Mouse (Mus musculus) testis, postnatal 10 days (tissue): ENCODE results near the gene Neb.
A peak's percentile ranks its signal among the peaks of the same experiment; 100 is the strongest.

Experiments used
- DNase-seq: peaks from one replicate; pipeline ENCODE4 v3.0.0; 2021; ENCODE audit warnings: low spot score

The Neb gene

GRCm38 (mm10) chr2:52310757-52311156 is 67.5 kb downstream of the Neb start:
- no peak for DNase-seq

- no peak for DNase-seq
These were observed 71.6 kb downstream of the Neb start for GRCm38 (mm10) chr2:52306635-52307034.

GRCm38 (mm10) chr2:52304554-52304953 is 73.7 kb downstream of the Neb start:
- DNase-seq: no peak

GRCm38 (mm10) chr2:52303405-52303804 is 74.9 kb downstream of the Neb start:
- no peak for DNase-seq

GRCm38 (mm10) chr2:52297969-52298368 is 80.3 kb downstream of the Neb start:
- no peak for DNase-seq

- DNase-seq: no peak
These were observed 81.5 kb downstream of the Neb start for GRCm38 (mm10) chr2:52296779-52297178.

- DNase-seq: no peak
These were observed 90.8 kb downstream of the Neb start for GRCm38 (mm10) chr2:52287436-52287835.

GRCm38 (mm10) chr2:52286421-52286820 is 91.9 kb downstream of the Neb start:
- no peak for DNase-seq

- no peak for DNase-seq
These were observed 106.1 kb downstream of the Neb start for GRCm38 (mm10) chr2:52272146-52272545.

GRCm38 (mm10) chr2:52270911-52271310 is 107.4 kb downstream of the Neb start:
- DNase-seq: no peak

- peak; percentile 46 for DNase-seq
These were observed 116.1 kb downstream of the Neb start for GRCm38 (mm10) chr2:52262149-52262548.

GRCm38 (mm10) chr2:52252037-52252436 is 126.2 kb downstream of the Neb start:
- no peak for DNase-seq

GRCm38 (mm10) chr2:52248316-52248826 is 129.9 kb downstream of the Neb start:
- no peak for DNase-seq

- DNase-seq: no peak
These were observed 133.2 kb downstream of the Neb start for GRCm38 (mm10) chr2:52245091-52245490.

- DNase-seq: no peak
These were observed 135.6 kb downstream of the Neb start for GRCm38 (mm10) chr2:52242691-52243090.

- no peak for DNase-seq
These were observed 140.4 kb downstream of the Neb start for GRCm38 (mm10) chr2:52237892-52238291.

- DNase-seq: no peak
These were observed 150.7 kb downstream of the Neb start for GRCm38 (mm10) chr2:52227584-52227983.

- no peak for DNase-seq
These were observed 153.9 kb downstream of the Neb start for GRCm38 (mm10) chr2:52224366-52224765.

GRCm38 (mm10) chr2:52220074-52220473 is 158.2 kb downstream of the Neb start:
- DNase-seq: no peak

- DNase-seq: no peak
These were observed 162.3 kb downstream of the Neb start for GRCm38 (mm10) chr2:52215945-52216344.

- DNase-seq: no peak
These were observed 165.7 kb downstream of the Neb start for GRCm38 (mm10) chr2:52212561-52212961.

GRCm38 (mm10) chr2:52211358-52211899 is 166.8 kb downstream of the Neb start:
- no peak for DNase-seq

- no peak for DNase-seq
These were observed 167.6 kb downstream of the Neb start for GRCm38 (mm10) chr2:52210685-52211084.

GRCm38 (mm10) chr2:52204992-52205391 is 173.3 kb downstream of the Neb start:
- no peak for DNase-seq
